Mouse (Mus musculus) kidney, embryonic 15.5 days (tissue): Measurements from ENCODE around the gene Hist1h2br. TPM values are rescaled to one million over a fixed set of nuclear protein-coding genes. Genes with fewer than 3 reads are reported as not detected.

Source experiments
- microRNA-seq: library from miRNA; unstranded; fragments of <30 nt; microRNA quantifications from one replicate; pipeline ENCODE4, GENCODE M21; 2016
- polyA plus RNA-seq: library from polyadenylated mRNA; unstranded; fragments of >200 nt; fragmentation: Nextera tagmentation; extraction: Ambion mirVana; gene quantifications from 2 replicates; pipeline ENCODE4 v1.2.1, GENCODE M21; 2015

Hist1h2br gene
- polyA plus RNA-seq, 1 experiment from 2014 or later = 28.8 TPM

Small RNA genes within 50 kb of the gene (microRNA-seq; reads per million reads assigned to microRNA genes)
- gene Gm19658 (not detected), gene Gm44346 (not detected), gene Gm44466 (not detected)

Other genes with a start within 250 kb of the Hist1h2br start
- not detected in 2 replicates for gene Olfr1362, start 219.7 kb upstream of the Hist1h2br start, polyA plus RNA-seq
- gene Olfr11, start 191.2 kb upstream of the Hist1h2br start, polyA plus RNA-seq = not detected in 2 replicates
- gene Olfr1361, start 170.4 kb upstream of the Hist1h2br start, polyA plus RNA-seq = not detected in 2 replicates
- gene Olfr1360, start 156.3 kb upstream of the Hist1h2br start, polyA plus RNA-seq = not detected in 2 replicates
- not detected in 2 replicates for gene Olfr1359, start 135.6 kb upstream of the Hist1h2br start, polyA plus RNA-seq
- gene Hist1h2bl, start 117.6 kb upstream of the Hist1h2br start, polyA plus RNA-seq = 1.6 and 4.5 TPM in 2 replicates
- 29.5 and 35.5 TPM in 2 replicates for gene Hist1h2ai, start 117.3 kb upstream of the Hist1h2br start, polyA plus RNA-seq
- 14.2 and 15.6 TPM in 2 replicates for gene Hist1h3h, start 116.1 kb upstream of the Hist1h2br start, polyA plus RNA-seq
- 4.6 and 5.2 TPM in 2 replicates for gene Hist1h2bm, start 111.7 kb upstream of the Hist1h2br start, polyA plus RNA-seq
- gene Hist1h4j, start 98.7 kb upstream of the Hist1h2br start, polyA plus RNA-seq = 0.91 and 1.9 TPM in 2 replicates
- 2.5 and 5.4 TPM in 2 replicates for gene Hist1h4k, start 83.2 kb upstream of the Hist1h2br start, polyA plus RNA-seq
- gene Hist1h2ak, start 79.9 kb upstream of the Hist1h2br start, polyA plus RNA-seq = 32.0 and 32.6 TPM in 2 replicates
- gene Hist1h2bn, start 79.6 kb upstream of the Hist1h2br start, polyA plus RNA-seq = 2.2 and 6.0 TPM in 2 replicates
- gene Hist1h1b, start 53.1 kb upstream of the Hist1h2br start, polyA plus RNA-seq = 24.0 and 28.9 TPM in 2 replicates
- 134 and 151 TPM in 2 replicates for gene Hist1h3i, start 50.4 kb upstream of the Hist1h2br start, polyA plus RNA-seq
- gene Hist1h2an, start 46.5 kb upstream of the Hist1h2br start, polyA plus RNA-seq = 7.2 and 7.4 TPM in 2 replicates
- 1.8 and 3.8 TPM in 2 replicates for gene Hist1h2bp, start 46.3 kb upstream of the Hist1h2br start, polyA plus RNA-seq
- 19.6 and 28.7 TPM in 2 replicates for gene Hist1h2bq, start 23.5 kb upstream of the Hist1h2br start, polyA plus RNA-seq
- 1.8 and 5.5 TPM in 2 replicates for gene Hist1h2ao, start 23.3 kb upstream of the Hist1h2br start, polyA plus RNA-seq
- not detected in 2 replicates for gene Hist1h4m, start 22.0 kb upstream of the Hist1h2br start, polyA plus RNA-seq
- 17.2 and 18.2 TPM in 2 replicates for gene Hist1h4n, start 1.5 kb upstream of the Hist1h2br start, polyA plus RNA-seq
- 3,941 and 3,959 TPM in 2 replicates for gene Hist1h2ap, start 236 bp upstream of the Hist1h2br start, polyA plus RNA-seq
- 12.1 and 12.5 TPM in 2 replicates for gene Zfp184, start 111.4 kb downstream of the Hist1h2br start, polyA plus RNA-seq
- 0.08 and 0.17 TPM in 2 replicates for gene Pom121l2, start 147.5 kb downstream of the Hist1h2br start, polyA plus RNA-seq
- 0.14 and 0.35 TPM in 2 replicates for gene Prss16, start 176.0 kb downstream of the Hist1h2br start, polyA plus RNA-seq
- gene Hist1h2ah, start 201.8 kb downstream of the Hist1h2br start, polyA plus RNA-seq = 9.8 and 11.2 TPM in 2 replicates
- 8.8 and 12.6 TPM in 2 replicates for gene Hist1h2bk, start 202.1 kb downstream of the Hist1h2br start, polyA plus RNA-seq
- gene Hist1h4i, start 207.6 kb downstream of the Hist1h2br start, polyA plus RNA-seq = 30.5 and 31.4 TPM in 2 replicates
- 59.1 and 68.1 TPM in 2 replicates for gene Hist1h2ag, start 209.2 kb downstream of the Hist1h2br start, polyA plus RNA-seq
- gene Hist1h2bj, start 209.5 kb downstream of the Hist1h2br start, polyA plus RNA-seq = 16.8 and 19.2 TPM in 2 replicates